Mouse (Mus musculus): ENCODE measurements around the gene Samm50.

- TF ChIP-seq POLR2A (IDR thresholded peaks at IDR 0.05; ENCODE audit: insufficient read depth, low read depth, low read length): no peak
- no peak for TF ChIP-seq CTCF (IDR thresholded peaks at IDR 0.05; ENCODE audit: insufficient read depth, low read depth, low read length)
Observed at GRCm38 (mm10) chr15:84211564-84211963, 19.5 kb downstream of the Samm50 start.
